Mouse (Mus musculus): ENCODE results near the gene Zc3h7a.
"Not testable (repeated sequence)": the region's sequence is repeated elsewhere in the genome, so short reads cannot be mapped to it uniquely, and the experiment has no call there.

The Zc3h7a gene

GRCm38 (mm10) chr16:11176208-11176883, at the start of gene Zc3h7a:
Gene Zc3h7a, minus strand, starts transcription at chr16:11176393.
- DNase-seq (ENCODE audit: low read depth, low spot score), result peak; percentile 94

GRCm38 (mm10) chr16:11217801-11218200, 41.6 kb upstream of the Zc3h7a start:
- DNase-seq (ENCODE audit: low read depth, low spot score), result no peak

- no peak for DNase-seq (ENCODE audit: low read depth, low spot score)
Observed at GRCm38 (mm10) chr16:11203600-11204390, 27.6 kb upstream of the Zc3h7a start.

- DNase-seq (ENCODE audit: low read depth, low spot score), result peak; percentile 97
Observed at GRCm38 (mm10) chr16:11202571-11203554, 26.7 kb upstream of the Zc3h7a start, which contains the start of gene Rsl1d1. Gene Rsl1d1, minus strand, starts transcription at chr16:11203331.

- no peak for DNase-seq (ENCODE audit: low read depth, low spot score)
Observed at GRCm38 (mm10) chr16:11201740-11202394, 25.7 kb upstream of the Zc3h7a start.

- DNase-seq (ENCODE audit: low read depth, low spot score), result no peak
Observed at GRCm38 (mm10) chr16:11200247-11200646, 24.1 kb upstream of the Zc3h7a start.

- DNase-seq (ENCODE audit: low read depth, low spot score), result peak; percentile 84
Observed at GRCm38 (mm10) chr16:11198467-11198866, 22.3 kb upstream of the Zc3h7a start.

GRCm38 (mm10) chr16:11197052-11197451, 20.9 kb upstream of the Zc3h7a start:
- DNase-seq (ENCODE audit: low read depth, low spot score), result no peak

- peak; percentile 60 for DNase-seq (ENCODE audit: low read depth, low spot score)
Observed at GRCm38 (mm10) chr16:11193231-11193630, 17.0 kb upstream of the Zc3h7a start.

GRCm38 (mm10) chr16:11190150-11190549, 14.0 kb upstream of the Zc3h7a start:
- DNase-seq (ENCODE audit: low read depth, low spot score), result no peak

- DNase-seq (ENCODE audit: low read depth, low spot score), result no peak
Observed at GRCm38 (mm10) chr16:11177404-11177803, 1.2 kb upstream of the Zc3h7a start.

GRCm38 (mm10) chr16:11176884-11177244, 671 bp upstream of the Zc3h7a start:
- DNase-seq (ENCODE audit: low read depth, low spot score), result no peak

- DNase-seq (ENCODE audit: low read depth, low spot score), result peak; percentile 69
Observed at GRCm38 (mm10) chr16:11175489-11176207, 545 bp downstream of the Zc3h7a start.

- DNase-seq (ENCODE audit: low read depth, low spot score), result no peak
Observed at GRCm38 (mm10) chr16:11175100-11175488, 1.1 kb downstream of the Zc3h7a start.

- DNase-seq (ENCODE audit: low read depth, low spot score), result peak; percentile 61
Observed at GRCm38 (mm10) chr16:11174671-11175081, 1.5 kb downstream of the Zc3h7a start.

- DNase-seq (ENCODE audit: low read depth, low spot score), result no peak
Observed at GRCm38 (mm10) chr16:11171679-11172078, 4.5 kb downstream of the Zc3h7a start.

- no peak for DNase-seq (ENCODE audit: low read depth, low spot score)
Observed at GRCm38 (mm10) chr16:11166431-11166830, 9.8 kb downstream of the Zc3h7a start.

- no peak for DNase-seq (ENCODE audit: low read depth, low spot score)
Observed at GRCm38 (mm10) chr16:11164695-11165255, 11.4 kb downstream of the Zc3h7a start.

- not testable (repeated sequence) for DNase-seq (ENCODE audit: low read depth, low spot score)
Observed at GRCm38 (mm10) chr16:11157721-11158120, 18.5 kb downstream of the Zc3h7a start.

GRCm38 (mm10) chr16:11154500-11154899, 21.7 kb downstream of the Zc3h7a start:
- peak; percentile 39 for DNase-seq (ENCODE audit: low read depth, low spot score)
